Mouse (Mus musculus) stomach, embryonic 15.5 days (tissue): ENCODE measurements around the gene Pygm. TPM values are rescaled to one million over a fixed set of nuclear protein-coding genes. Genes with fewer than 3 reads are reported as not detected.

Experiments used
- ATAC-seq: fragments of 200-750 bp; cut with Nextera tagmentation; 2 replicates; pipeline ENCODE4 v1.8.0; 2017; ENCODE audit warnings: low read depth, moderate number of reproducible peaks, moderate TSS enrichment; ENCODE audit not compliant: insufficient read depth, low FRiP score
- H3K27ac ChIP-seq: fragments of 300-500 bp; sonication (generic); 2 replicates; pipeline ENCODE4 v1.5.1; 2015; ENCODE audit warnings: mild to moderate bottlenecking, inconsistent platforms
- H3K27me3 ChIP-seq: fragments of 300-500 bp; sonication (generic); replicated peaks from 2 replicates; pipeline ENCODE4 v1.6.1; 2015; ENCODE audit warnings: inconsistent platforms
- H3K36me3 ChIP-seq: fragments of 300-500 bp; sonication (generic); 2 replicates; pipeline ENCODE4 v1.6.1; 2015; ENCODE audit warnings: inconsistent platforms
- H3K4me1 ChIP-seq: fragments of 300-500 bp; sonication (generic); 2 replicates; pipeline ENCODE4 v1.6.1; 2015; ENCODE audit warnings: inconsistent platforms
- H3K4me2 ChIP-seq: fragments of 300-500 bp; sonication (generic); 2 replicates; pipeline ENCODE4 v1.6.1; 2015; ENCODE audit warnings: mild to moderate bottlenecking, inconsistent platforms
- H3K4me3 ChIP-seq: fragments of 300-500 bp; sonication (generic); replicated peaks from 2 replicates; pipeline ENCODE4 v1.5.1; 2015; ENCODE audit warnings: inconsistent platforms
- H3K9ac ChIP-seq: fragments of 300-500 bp; sonication (generic); 2 replicates; pipeline ENCODE4 v1.6.1; 2015; ENCODE audit warnings: inconsistent platforms
- H3K9me3 ChIP-seq: fragments of 300-500 bp; sonication (generic); 2 replicates; pipeline ENCODE4 v1.6.1; 2016; ENCODE audit warnings: inconsistent platforms
- WGBS: fragments of 180-500 bp; shearing (Covaris S2); methylation state at CpG from one replicate; pipeline ENCODE4 v1.1.7; 2015; 5-methylcytosine and 5-hydroxymethylcytosine counted together
- polyA plus RNA-seq: library from polyadenylated mRNA; unstranded; fragments of >200 nt; fragmentation: Nextera tagmentation; extraction: Ambion mirVana; gene quantifications from 2 replicates; pipeline ENCODE4 v1.2.1, GENCODE M21; 2015

The Pygm gene
- polyA plus RNA-seq, 1 experiment from 2014 or later, result 10.3 TPM

GRCm38 (mm10) chr19:6403869-6404268 lies 19.7 kb downstream of the Pygm start:
- whole genome bisulfite sequencing, result 79% methylated on average over 10 of the region's 10 CpGs
- Histone ChIP-seq H3K9me3 (no peaks in the 10 kb centered on the region), H3K4me1 (peaks cover 27% of the 10 kb centered on the region), H3K4me2 (no peak overlapping the region), H3K27ac (no peak overlapping the region), H3K4me3 (no peak overlapping the region), H3K36me3 (no peaks in the 10 kb centered on the region), H3K9ac (no peak overlapping the region), H3K27me3 (peaks cover 14% of the 10 kb centered on the region)
- no peak for ATAC-seq

DNA sequence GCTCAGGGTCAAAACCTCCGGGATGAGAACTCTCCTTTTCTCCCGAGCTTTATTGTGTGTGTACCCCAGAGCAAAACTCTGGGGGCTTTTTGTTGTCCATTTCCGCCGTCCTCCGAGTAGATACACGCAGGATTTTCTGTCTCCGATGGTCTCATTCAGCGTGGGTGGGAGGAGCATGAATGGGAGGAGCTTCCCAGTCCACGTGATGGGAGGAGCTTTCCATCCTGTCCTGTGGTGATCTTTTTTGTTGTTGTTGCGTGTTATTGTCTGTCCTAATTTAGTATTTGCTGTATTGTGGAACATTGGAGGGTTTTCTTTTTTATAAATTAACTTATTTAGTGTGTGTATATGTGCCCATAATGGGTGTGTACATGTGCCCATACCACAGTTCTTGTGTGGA lies 21.2 kb downstream of the Pygm start:
- H3K9ac ChIP-seq, result no peak overlapping the region
- no peak overlapping the region for H3K4me3 ChIP-seq
- H3K9me3 ChIP-seq, result no peaks in the 10 kb centered on the region
- H3K36me3 ChIP-seq, result no peaks in the 10 kb centered on the region
- H3K27ac ChIP-seq, result no peak overlapping the region
- WGBS, result 71% methylated on average over 10 of the region's 10 CpGs
- H3K4me1 ChIP-seq, result peaks cover 20% of the 10 kb centered on the region
- ATAC-seq, result no peak
- peaks cover 11% of the 10 kb centered on the region; the same call in 1 of the 2 replicates for H3K27me3 ChIP-seq
- no peak overlapping the region for H3K4me2 ChIP-seq

DNA sequence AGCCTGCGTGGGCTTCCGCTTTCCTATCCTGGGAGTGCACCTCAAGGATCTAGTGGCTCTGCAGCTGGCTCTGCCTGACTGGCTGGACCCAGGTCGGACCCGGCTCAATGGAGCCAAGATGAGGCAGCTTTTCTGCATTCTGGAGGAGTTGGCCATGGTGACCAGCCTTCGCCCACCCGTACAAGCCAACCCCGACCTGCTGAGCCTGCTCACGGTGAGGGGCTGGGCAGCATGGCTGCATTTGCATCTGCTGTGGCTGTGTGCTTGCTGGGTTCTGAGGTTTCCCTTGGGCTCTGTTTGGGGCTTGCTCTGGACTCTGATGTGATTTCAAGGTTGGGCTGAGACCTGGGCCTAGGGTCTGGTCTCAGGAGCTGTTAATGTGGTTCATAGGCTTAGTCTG lies 22.9 kb downstream of the Pygm start:
- WGBS, result 81% methylated on average over 8 of the region's 8 CpGs
- no peak overlapping the region for H3K27ac ChIP-seq
- no peaks in the 10 kb centered on the region for H3K9me3 ChIP-seq
- no peak for ATAC-seq
- H3K4me2 ChIP-seq, result no peak overlapping the region
- H3K4me3 ChIP-seq, result no peak overlapping the region
- H3K4me1 ChIP-seq, result 0 out of 2 replicates have a peak, but pooled peaks cover 5% of the 10 kb centered on the region
- no peaks in the 10 kb centered on the region for H3K36me3 ChIP-seq
- H3K9ac ChIP-seq, result no peak overlapping the region
- 0 out of 2 replicates have a peak, but pooled peaks cover 3% of the 10 kb centered on the region for H3K27me3 ChIP-seq

GRCm38 (mm10) chr19:6407816-6408510 lies 23.8 kb downstream of the Pygm start:
- no peak overlapping the region for H3K9ac ChIP-seq
- H3K27ac ChIP-seq, result no peak overlapping the region
- no peak overlapping the region for H3K4me2 ChIP-seq
- 60% methylated on average over 16 of the region's 16 CpGs for WGBS
- H3K9me3 ChIP-seq, result no peaks in the 10 kb centered on the region
- no peaks in the 10 kb centered on the region for H3K36me3 ChIP-seq
- no peaks in the 10 kb centered on the region for H3K4me1 ChIP-seq
- no peak for ATAC-seq
- no peaks in the 10 kb centered on the region for H3K27me3 ChIP-seq
- H3K4me3 ChIP-seq, result no peak overlapping the region

DNA sequence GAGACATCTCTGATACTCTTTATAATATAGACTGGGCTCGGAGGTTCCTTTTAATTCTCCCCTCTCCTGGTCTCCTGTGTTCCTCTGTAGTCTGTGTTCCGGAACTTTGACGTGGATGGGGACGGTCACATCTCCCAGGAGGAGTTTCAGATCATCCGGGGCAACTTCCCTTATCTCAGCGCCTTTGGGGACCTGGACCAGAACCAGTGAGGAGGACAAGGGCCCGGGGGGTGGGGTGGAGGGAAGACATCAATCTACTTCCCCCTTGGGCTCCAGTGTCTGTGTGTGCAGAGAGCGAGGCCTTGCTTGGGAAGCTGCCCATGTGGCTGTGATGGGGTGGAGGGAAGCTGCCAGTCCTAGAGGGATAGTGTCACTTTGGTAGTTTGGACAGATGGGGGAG lies 24.6 kb downstream of the Pygm start:
- 78% methylated on average over 8 of the region's 8 CpGs for WGBS
- H3K4me1 ChIP-seq, result no peaks in the 10 kb centered on the region
- no peak overlapping the region for H3K4me2 ChIP-seq
- no peak for ATAC-seq
- no peak overlapping the region for H3K9ac ChIP-seq
- H3K27ac ChIP-seq, result no peak overlapping the region
- H3K4me3 ChIP-seq, result no peak overlapping the region
- H3K27me3 ChIP-seq, result 0 out of 2 replicates have a peak, but pooled peaks cover 1% of the 10 kb centered on the region
- no peaks in the 10 kb centered on the region for H3K9me3 ChIP-seq
- no peaks in the 10 kb centered on the region for H3K36me3 ChIP-seq

GRCm38 (mm10) chr19:6409176-6409575 lies 25.0 kb downstream of the Pygm start:
- no peaks in the 10 kb centered on the region for H3K36me3 ChIP-seq
- ATAC-seq, result no peak
- H3K4me3 ChIP-seq, result no peak overlapping the region
- no peak overlapping the region for H3K4me2 ChIP-seq
- 0 out of 2 replicates have a peak, but pooled peaks cover 5% of the 10 kb centered on the region for H3K27me3 ChIP-seq
- no peaks in the 10 kb centered on the region for H3K4me1 ChIP-seq
- H3K9ac ChIP-seq, result no peak overlapping the region
- no peak overlapping the region for H3K27ac ChIP-seq
- no peaks in the 10 kb centered on the region for H3K9me3 ChIP-seq
- 80% methylated on average over 5 of the region's 5 CpGs for WGBS

DNA sequence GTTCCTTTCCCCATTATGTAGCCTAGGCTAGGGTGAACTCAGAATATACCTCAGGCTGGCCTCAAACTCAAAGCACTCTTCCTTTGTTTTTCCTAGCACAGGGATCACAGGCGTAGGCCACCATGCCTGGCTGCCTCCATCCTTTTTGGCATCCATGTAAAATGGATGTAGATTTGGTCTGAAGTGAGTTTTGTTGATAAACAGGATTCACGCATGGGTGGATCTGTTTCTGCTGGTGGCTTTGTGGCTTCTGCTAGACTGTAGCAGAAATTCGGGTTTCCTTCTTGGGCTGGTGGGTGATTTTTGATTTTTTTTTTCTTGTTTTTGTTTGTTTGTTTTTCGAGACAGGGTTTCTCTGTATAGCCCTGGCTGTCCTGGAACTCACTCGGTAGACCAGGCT lies 25.7 kb downstream of the Pygm start:
- Histone ChIP-seq H3K4me3 (no peak overlapping the region), H3K36me3 (no peaks in the 10 kb centered on the region), H3K9ac (no peak overlapping the region), H3K4me1 (no peaks in the 10 kb centered on the region), H3K4me2 (no peak overlapping the region), H3K27me3 (0 out of 2 replicates have a peak, but pooled peaks cover 6% of the 10 kb centered on the region), H3K27ac (no peak overlapping the region), H3K9me3 (no peaks in the 10 kb centered on the region)
- ATAC-seq, result no peak
- WGBS, result 76% methylated on average over 5 of the region's 5 CpGs

GRCm38 (mm10) chr19:6412798-6413197 lies 28.6 kb downstream of the Pygm start:
- Histone ChIP-seq H3K4me3 (no peak overlapping the region), H3K4me2 (no peak overlapping the region), H3K27ac (no peak overlapping the region), H3K9me3 (no peaks in the 10 kb centered on the region), H3K27me3 (peaks cover 7% of the 10 kb centered on the region; the same call in 1 of the 2 replicates), H3K4me1 (0 out of 2 replicates have a peak, but pooled peaks cover 8% of the 10 kb centered on the region), H3K36me3 (no peaks in the 10 kb centered on the region), H3K9ac (no peak overlapping the region)
- ATAC-seq, result no peak
- WGBS, result 62% methylated on average over 14 of the region's 14 CpGs

DNA sequence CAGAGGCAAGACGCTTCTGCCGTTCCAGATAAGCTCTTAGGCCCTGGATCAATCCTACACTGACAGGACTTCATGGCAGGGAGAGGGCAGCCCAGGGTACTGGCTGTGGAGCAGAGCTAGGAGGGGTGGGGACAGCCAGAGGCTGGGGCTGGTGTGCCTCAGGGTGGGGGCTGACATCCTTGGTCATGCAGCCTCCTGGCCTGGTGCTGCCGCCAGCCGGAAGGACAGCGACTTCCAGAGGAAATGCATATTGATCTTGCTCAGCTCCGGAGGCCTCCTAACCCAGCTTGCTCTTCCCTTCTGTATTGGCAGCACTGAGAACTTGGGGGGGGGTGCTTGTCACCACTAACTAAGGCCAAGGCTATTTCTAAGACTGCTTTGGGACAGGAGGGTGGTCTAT lies 31.3 kb downstream of the Pygm start:
- H3K27me3 ChIP-seq, result peaks cover 33% of the 10 kb centered on the region
- H3K4me2 ChIP-seq, result no peak overlapping the region
- H3K4me1 ChIP-seq, result peaks cover 17% of the 10 kb centered on the region
- no peak for ATAC-seq
- H3K27ac ChIP-seq, result no peak overlapping the region
- H3K4me3 ChIP-seq, result no peak overlapping the region
- no peak overlapping the region for H3K9ac ChIP-seq
- no peaks in the 10 kb centered on the region for H3K9me3 ChIP-seq
- no peaks in the 10 kb centered on the region for H3K36me3 ChIP-seq
- WGBS, result 34% methylated on average over 6 of the region's 6 CpGs

- no peak overlapping the region for H3K4me2 ChIP-seq
- 27% methylated on average over 9 of the region's 9 CpGs for WGBS
- H3K9ac ChIP-seq, result no peak overlapping the region
- no peaks in the 10 kb centered on the region for H3K36me3 ChIP-seq
- H3K27ac ChIP-seq, result no peak overlapping the region
- no peak overlapping the region for H3K4me3 ChIP-seq
- H3K27me3 ChIP-seq, result peaks cover 41% of the 10 kb centered on the region
- no peak for ATAC-seq
- peaks cover 17% of the 10 kb centered on the region for H3K4me1 ChIP-seq
- no peaks in the 10 kb centered on the region for H3K9me3 ChIP-seq
These were observed 32.0 kb downstream of the Pygm start for GRCm38 (mm10) chr19:6416124-6416770.

GRCm38 (mm10) chr19:6416894-6417761 lies 32.9 kb downstream of the Pygm start:
- H3K9ac ChIP-seq, result no peak overlapping the region
- H3K27ac ChIP-seq, result no peak overlapping the region
- peaks cover 17% of the 10 kb centered on the region for H3K4me1 ChIP-seq
- H3K4me2 ChIP-seq, result no peak overlapping the region
- H3K27me3 ChIP-seq, result peaks cover 50% of the 10 kb centered on the region
- no peaks in the 10 kb centered on the region for H3K36me3 ChIP-seq
- H3K9me3 ChIP-seq, result no peaks in the 10 kb centered on the region
- ATAC-seq, result no peak
- H3K4me3 ChIP-seq, result no peak overlapping the region
- WGBS, result 67% methylated on average over 12 of the region's 12 CpGs
